Mouse (Mus musculus) stomach, postnatal 0 days (tissue): ENCODE data around the gene Ccdc158.

Source experiments
- CTCF ChIP-seq: IDR thresholded peaks from 2 replicates; pipeline ENCODE4 v1.5.1; 2016; ENCODE audit warnings: antibody characterized with exemption, low read depth, mild to moderate bottlenecking, moderate library complexity
- EP300 ChIP-seq: optimal IDR thresholded peaks from 2 replicates; pipeline ENCODE3; 2016; ENCODE audit warnings: antibody characterized with exemption

GRCm38 (mm10) chr5:92688569-92688968, 13.5 kb upstream of the Ccdc158 start:
- TF ChIP-seq CTCF (no peak), EP300 (no peak)
